Mouse (Mus musculus): ENCODE results near the gene Alox12b.

DNA sequence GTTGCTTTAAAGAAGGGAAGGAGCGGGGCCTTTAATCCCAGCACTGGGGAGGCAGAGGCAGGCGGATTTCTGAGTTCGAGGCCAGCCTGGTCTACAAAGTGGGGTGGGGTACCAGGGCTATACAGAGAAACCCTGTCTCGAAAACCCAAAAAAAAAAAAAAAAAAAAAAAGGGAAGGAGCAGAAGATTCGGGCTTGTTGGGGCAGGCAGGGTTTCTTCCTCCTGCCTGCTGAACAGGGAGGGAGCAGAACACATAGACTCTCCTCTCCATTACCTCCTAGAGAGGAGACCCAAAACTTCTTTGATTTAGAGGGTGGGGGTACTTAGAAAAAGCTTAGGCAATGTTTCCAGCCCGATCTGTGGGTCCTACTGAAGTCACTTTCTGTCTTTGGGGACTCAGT is 21.4 kb upstream of the Alox12b start:
- no peak for TF ChIP-seq CTCF (conservative IDR thresholded peaks at IDR 0.05; ENCODE audit: insufficient read depth, insufficient read length, low read depth, low read length)
- no peak for TF ChIP-seq POLR2A (IDR thresholded peaks at IDR 0.05; ENCODE audit: low read depth, low read length)
